Comparison of ENCODE assay signal across 27 mouse cellular contexts in the genomic region with DNA sequence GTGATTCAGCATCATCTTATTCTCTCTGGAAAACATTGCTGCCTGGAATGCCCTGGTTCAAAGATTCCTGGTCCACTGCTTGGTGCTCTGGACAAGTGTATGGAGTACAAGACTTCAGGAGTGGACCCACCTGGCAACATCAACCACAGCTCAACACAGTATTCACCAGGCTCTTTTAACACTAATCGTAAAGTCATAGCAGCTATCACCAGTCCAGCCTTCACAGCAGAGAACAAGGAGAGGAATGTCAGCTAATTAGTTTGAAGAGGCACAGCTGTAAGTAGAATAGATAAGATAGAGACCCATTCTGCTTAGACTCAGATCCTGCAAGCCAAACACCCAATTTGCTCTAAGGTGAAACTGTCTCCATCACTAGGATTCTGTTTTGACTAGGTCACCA.
DNase-seq lines count a peak whose midpoint lies in the region; ATAC-seq and TF ChIP-seq lines count a peak whose summit lies in the region.
"Had no signal": no experiment of that assay in that cellular context is flagged by ENCODE, and none has a peak within 500 bp of the region (broad histone marks: within the 10 kb centered on the region; RNA-seq: fewer than 3 reads in every experiment).

No protein-coding gene starts in this region.

- peak; percentile 77 for DNase-seq in heart, embryonic 10.5 days (ENCODE audit: low spot score)
- DNase-seq in kidney, adult 2 months: no peak
- DNase-seq in kidney, postnatal 36 days: no peak
- peak; percentile 22 for DNase-seq in MN1 (ENCODE audit: low spot score)
- DNase-seq: adrenal gland, adult 2 months; adrenal gland, postnatal 10 days; adrenal gland, postnatal 25 days; B cell, adult 2 months; cerebellum, adult 11 months; cerebellum, adult 18-20 months; cerebellum, adult 8-10 months; cerebellum, adult 9-11 months; cerebellum, postnatal 14 days; cerebellum, postnatal 36 days; embryo, embryonic 11 days had no signal

- 10% methylated on average over 1 of the region's 1 CpGs for WGBS in heart, embryonic 10.5 days
- 13% methylated on average over 1 of the region's 1 CpGs for WGBS in heart, embryonic 11.5 days (ENCODE audit: insufficient replicate concordance)
- 71% methylated on average over 1 of the region's 1 CpGs for WGBS in kidney, adult 2 months
- WGBS in kidney, embryonic 14.5 days: 48% methylated on average over 1 of the region's 1 CpGs
- WGBS in kidney, embryonic 16.5 days: 45% methylated on average over 1 of the region's 1 CpGs

- H3K27me3 ChIP-seq in heart, embryonic 10.5 days (ENCODE audit: insufficient read depth, poor library complexity, severe bottlenecking): peaks cover 48% of the 10 kb centered on the region
- peaks cover 14% of the 10 kb centered on the region for H3K27me3 ChIP-seq in heart, embryonic 11.5 days (ENCODE audit: control insufficient read depth, insufficient read depth, low read length)
- H3K27me3 ChIP-seq in kidney, adult 2 months (replicated peaks; ENCODE audit: control insufficient read depth, insufficient read depth, low read length): no peaks in the 10 kb centered on the region
- H3K27me3 ChIP-seq in kidney, embryonic 14.5 days (ENCODE audit: control insufficient read depth, insufficient read depth, low read length): no peaks in the 10 kb centered on the region
- no peaks in the 10 kb centered on the region for H3K27me3 ChIP-seq in kidney, embryonic 16.5 days (ENCODE audit: insufficient read depth, low read length)
- H3K27me3 ChIP-seq: CH12.LX; embryonic facial prominence, embryonic 13.5 days; embryonic facial prominence, embryonic 15.5 days; forebrain, embryonic 12.5 days had no signal

- H3K4me2 ChIP-seq in heart, embryonic 11.5 days: no peak overlapping the region
- H3K4me2 ChIP-seq in kidney, embryonic 14.5 days (replicated peaks; ENCODE audit: low read depth, low read length): no peak overlapping the region
- H3K4me2 ChIP-seq in kidney, embryonic 16.5 days (replicated peaks; ENCODE audit: low read depth, low read length): no peak overlapping the region
- H3K4me2 ChIP-seq: embryonic facial prominence, embryonic 13.5 days; embryonic facial prominence, embryonic 15.5 days; forebrain, embryonic 12.5 days had no signal

- no peak for TF ChIP-seq POLR2A in kidney, adult 2 months (IDR thresholded peaks at IDR 0.05; ENCODE audit: low read depth, low read length)

- H3K27ac ChIP-seq in heart, embryonic 10.5 days: no peak overlapping the region
- H3K27ac ChIP-seq in heart, embryonic 11.5 days (ENCODE audit: low read depth, low read length): no peak overlapping the region
- H3K27ac ChIP-seq in kidney, adult 2 months (ENCODE audit: insufficient read depth, low read depth, low read length): peak overlapping the region; percentile 52; the same call in 1 of the 2 replicates
- H3K27ac ChIP-seq in kidney, embryonic 14.5 days (ENCODE audit: low read depth, low read length): no peak overlapping the region
- H3K27ac ChIP-seq in kidney, embryonic 16.5 days (ENCODE audit: low read length): peak overlapping the region; percentile 71
- H3K27ac ChIP-seq: embryonic facial prominence, embryonic 13.5 days; embryonic facial prominence, embryonic 15.5 days; forebrain, embryonic 10.5 days; forebrain, embryonic 12.5 days had no signal

- H3K9me3 ChIP-seq in heart, embryonic 10.5 days: no peaks in the 10 kb centered on the region
- no peaks in the 10 kb centered on the region for H3K9me3 ChIP-seq in heart, embryonic 11.5 days (replicated peaks; ENCODE audit: control insufficient read depth, low read length)
- H3K9me3 ChIP-seq in kidney, embryonic 14.5 days (ENCODE audit: control insufficient read depth, low read length): no peaks in the 10 kb centered on the region
- no peaks in the 10 kb centered on the region for H3K9me3 ChIP-seq in kidney, embryonic 16.5 days (ENCODE audit: low read length)
- H3K9me3 ChIP-seq: embryonic facial prominence, embryonic 13.5 days; embryonic facial prominence, embryonic 15.5 days; forebrain, embryonic 10.5 days; forebrain, embryonic 12.5 days; G1E had no signal

- TF ChIP-seq CTCF in kidney, adult 2 months (conservative IDR thresholded peaks at IDR 0.05; ENCODE audit: insufficient read depth, insufficient read length, low read depth, low read length): no peak

- H3K4me3 ChIP-seq in heart, embryonic 10.5 days: no peak overlapping the region
- H3K4me3 ChIP-seq in heart, embryonic 11.5 days (ENCODE audit: low read depth, low read length): no peak overlapping the region
- H3K4me3 ChIP-seq in kidney, adult 2 months (ENCODE audit: insufficient read depth, low read depth, low read length): no peak overlapping the region
- no peak overlapping the region for H3K4me3 ChIP-seq in kidney, embryonic 14.5 days (ENCODE audit: low read length)
- H3K4me3 ChIP-seq in kidney, embryonic 16.5 days (ENCODE audit: low read length): no peak overlapping the region
- H3K4me3 ChIP-seq: embryonic facial prominence, embryonic 13.5 days; embryonic facial prominence, embryonic 15.5 days; erythroblast, embryonic 14.5 days; forebrain, embryonic 10.5 days; forebrain, embryonic 12.5 days had no signal

- H3K4me1 ChIP-seq in heart, embryonic 10.5 days: peaks cover 7% of the 10 kb centered on the region; the same call in 1 of the 2 replicates
- no peaks in the 10 kb centered on the region for H3K4me1 ChIP-seq in heart, embryonic 11.5 days (ENCODE audit: control insufficient read depth, insufficient read depth, low read length)
- H3K4me1 ChIP-seq in kidney, adult 2 months (ENCODE audit: control insufficient read depth, insufficient read depth, low read length): peaks cover 4% of the 10 kb centered on the region; the same call in 1 of the 2 replicates
- H3K4me1 ChIP-seq in kidney, embryonic 14.5 days (ENCODE audit: control insufficient read depth, insufficient read depth, low read length): no peaks in the 10 kb centered on the region
- 0 out of 2 replicates have a peak, but pooled peaks cover 5% of the 10 kb centered on the region for H3K4me1 ChIP-seq in kidney, embryonic 16.5 days (ENCODE audit: insufficient read depth, low read length)
- H3K4me1 ChIP-seq: embryonic facial prominence, embryonic 15.5 days; forebrain, embryonic 10.5 days; forebrain, embryonic 12.5 days had no signal

- no peaks in the 10 kb centered on the region for H3K36me3 ChIP-seq in heart, embryonic 10.5 days
- no peaks in the 10 kb centered on the region for H3K36me3 ChIP-seq in heart, embryonic 11.5 days (ENCODE audit: control insufficient read depth, insufficient read depth, low read length)
- H3K36me3 ChIP-seq in kidney, adult 2 months (ENCODE audit: control insufficient read depth, insufficient read depth, low read length): no peaks in the 10 kb centered on the region
- H3K36me3 ChIP-seq in kidney, embryonic 14.5 days (ENCODE audit: control insufficient read depth, insufficient read depth, low read length): no peaks in the 10 kb centered on the region
- no peaks in the 10 kb centered on the region for H3K36me3 ChIP-seq in kidney, embryonic 16.5 days (ENCODE audit: insufficient read depth, low read length)
- H3K36me3 ChIP-seq: embryonic facial prominence, embryonic 13.5 days; embryonic facial prominence, embryonic 15.5 days; forebrain, embryonic 10.5 days; forebrain, embryonic 12.5 days; G1E had no signal

- no peak overlapping the region for H3K9ac ChIP-seq in heart, embryonic 11.5 days (ENCODE audit: low read depth, low read length)
- H3K9ac ChIP-seq in kidney, embryonic 14.5 days (ENCODE audit: low read depth, low read length): no peak overlapping the region
- H3K9ac ChIP-seq in kidney, embryonic 16.5 days (replicated peaks; ENCODE audit: low read length): no peak overlapping the region
- H3K9ac ChIP-seq: embryonic facial prominence, embryonic 13.5 days; embryonic facial prominence, embryonic 15.5 days; forebrain, embryonic 12.5 days had no signal

- no peak; the same call in 1 of the 2 replicates for ATAC-seq in heart, embryonic 11.5 days (replicated peaks; ENCODE audit: insufficient number of reproducible peaks, low FRiP score, low TSS enrichment)
- no peak for ATAC-seq in kidney, embryonic 14.5 days (ENCODE audit: low FRiP score, low TSS enrichment)
- ATAC-seq in kidney, embryonic 16.5 days (ENCODE audit: low FRiP score, low TSS enrichment): no peak
- ATAC-seq: CD4-positive, CD25-positive, alpha-beta regulatory T cell, adult 4 months; forebrain, embryonic 14.5 days had no signal

Comparison
In these comparisons a context has a peak if more than half of its experiments do, and no peak if none do; other contexts are left out.
1. H3K27ac ChIP-seq: peak in kidney, adult 2 months (single experiment) and kidney, embryonic 16.5 days (single experiment); none in heart, embryonic 10.5 days (single experiment), heart, embryonic 11.5 days (single experiment) and kidney, embryonic 14.5 days (single experiment).
2. DNase-seq: peak in heart, embryonic 10.5 days (single experiment) and MN1 (single experiment); none in kidney, adult 2 months (single experiment) and kidney, postnatal 36 days (0 of 2).